ENCODE assay signal across 16 mouse cellular contexts in the genomic region with DNA sequence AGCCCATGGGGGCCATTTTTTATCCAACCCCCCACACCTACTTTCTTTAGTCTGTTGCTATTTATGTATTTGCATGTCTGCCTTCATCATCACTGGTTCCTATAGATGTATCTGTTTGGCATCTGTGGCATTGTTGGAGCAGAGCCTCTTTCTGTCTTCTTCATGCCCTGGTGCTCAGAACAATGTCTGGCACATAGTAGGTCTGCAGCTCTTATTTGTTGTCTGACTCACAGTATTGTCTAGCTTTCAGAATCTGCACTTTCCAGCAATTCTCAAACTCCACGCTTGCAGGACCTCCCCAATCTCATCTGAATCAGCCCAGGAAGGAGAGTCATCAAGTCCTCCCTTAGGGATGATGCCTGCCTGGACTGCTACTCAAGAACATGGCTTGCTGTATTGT.
"Had no signal": no experiment of that assay in that cellular context is flagged by ENCODE, and none has a peak within 500 bp of the region (broad histone marks: within the 10 kb centered on the region; RNA-seq: fewer than 3 reads in every experiment).

No protein-coding gene starts in this region.

- H3K4me3 ChIP-seq: neural tube, embryonic 13.5 days; neural tube, embryonic 15.5 days; stomach, embryonic 15.5 days had no signal

- DNase-seq: retina, postnatal 1 day; right cerebral cortex, adult 18-20 months; right cerebral cortex, postnatal 14 days; right cerebral cortex, postnatal 25 days; right cerebral cortex, postnatal 4 days; spleen, adult 18-20 months; thymus, adult 18-20 months; thymus, adult 2 months; thymus, postnatal 14 days; thymus, postnatal 25 days; thymus, postnatal 36 days; thymus, postnatal 4 days had no signal

- H3K9me3 ChIP-seq: neural tube, embryonic 13.5 days; neural tube, embryonic 15.5 days; stomach, embryonic 15.5 days had no signal

- H3K36me3 ChIP-seq: neural tube, embryonic 13.5 days; neural tube, embryonic 15.5 days; stomach, embryonic 15.5 days had no signal

- H3K4me2 ChIP-seq: neural tube, embryonic 13.5 days; neural tube, embryonic 15.5 days; stomach, embryonic 15.5 days had no signal

- H3K9ac ChIP-seq: neural tube, embryonic 13.5 days; neural tube, embryonic 15.5 days; stomach, embryonic 15.5 days had no signal

- H3K27ac ChIP-seq: neural tube, embryonic 13.5 days; neural tube, embryonic 15.5 days; stomach, embryonic 15.5 days; stomach, postnatal 0 days had no signal

- H3K27me3 ChIP-seq: neural tube, embryonic 15.5 days; stomach, embryonic 15.5 days had no signal
